8 mouse cellular contexts compared by ENCODE assay signal in genomic region chr4:155783486-155784080, GRCm38 (mm10). TPM values are rescaled to one million over a fixed set of nuclear protein-coding genes. Genes with fewer than 3 reads are reported as not detected.
A peak's percentile ranks its signal among the peaks of the same experiment; 100 is the strongest.
DNase-seq lines count a peak whose midpoint lies in the region; ATAC-seq and TF ChIP-seq lines count a peak whose summit lies in the region.

No protein-coding gene starts in this region.

- peak; percentile 34 to 51 for DNase-seq in cerebellum, adult 2 months
- DNase-seq in cerebellum, postnatal 14 days = no peak
- DNase-seq in spleen, adult 2 months (ENCODE audit: low read depth in 1 of 2, low spot score in 2 of 2) = no peak
- no peak for DNase-seq in spleen, postnatal 14 days (ENCODE audit: low spot score in 2 of 2)
- no peak for DNase-seq in limb, embryonic 14.5 days (ENCODE audit: low spot score)
- no peak for DNase-seq in left cerebral cortex, adult 9 months (ENCODE audit: low spot score in 2 of 2)
- DNase-seq in retina, postnatal 1 day = no peak

- H3K27ac ChIP-seq in cerebellum, adult 2 months (ENCODE audit: insufficient read depth, low read length) = peak overlapping the region; percentile 95
- no peak overlapping the region for H3K27ac ChIP-seq in spleen, adult 2 months (ENCODE audit: insufficient read depth, low read length)
- peak overlapping the region; percentile 70; the same call in 1 of the 2 replicates for H3K27ac ChIP-seq in limb, embryonic 14.5 days (replicated peaks; ENCODE audit: low read depth, low read length)
- peak overlapping the region; percentile 82; the same call in 1 of the 2 replicates for H3K27ac ChIP-seq in stomach, embryonic 16.5 days (ENCODE audit: low read length)

- H3K4me2 ChIP-seq in limb, embryonic 14.5 days (replicated peaks; ENCODE audit: low read depth, low read length, severe bottlenecking) = peak overlapping the region; percentile 71
- peak overlapping the region; percentile 76 for H3K4me2 ChIP-seq in stomach, embryonic 16.5 days (ENCODE audit: low read depth, low read length)

- no peaks in the 10 kb centered on the region for H3K27me3 ChIP-seq in cerebellum, adult 2 months (ENCODE audit: control insufficient read depth, insufficient read depth, low read length)
- peaks cover 2% of the 10 kb centered on the region; the same call in 1 of the 2 replicates for H3K27me3 ChIP-seq in spleen, adult 2 months (ENCODE audit: control insufficient read depth, insufficient read depth, low read length)
- H3K27me3 ChIP-seq in limb, embryonic 14.5 days (ENCODE audit: control insufficient read depth, insufficient read depth, low read length) = no peaks in the 10 kb centered on the region
- no peaks in the 10 kb centered on the region for H3K27me3 ChIP-seq in stomach, embryonic 16.5 days (ENCODE audit: control insufficient read depth, insufficient read depth, low read length)

- H3K4me1 ChIP-seq in cerebellum, adult 2 months (ENCODE audit: control insufficient read depth, insufficient read depth, low read length) = no peaks in the 10 kb centered on the region
- H3K4me1 ChIP-seq in spleen, adult 2 months (ENCODE audit: control insufficient read depth, insufficient read depth, insufficient read length) = peaks cover 4% of the 10 kb centered on the region
- H3K4me1 ChIP-seq in limb, embryonic 14.5 days (ENCODE audit: control insufficient read depth, insufficient read depth, low read length) = peaks cover 3% of the 10 kb centered on the region; the same call in 1 of the 2 replicates
- peaks cover 7% of the 10 kb centered on the region; the same call in 1 of the 2 replicates for H3K4me1 ChIP-seq in stomach, embryonic 16.5 days (ENCODE audit: control insufficient read depth, insufficient read depth, low read length)

- ATAC-seq in limb, embryonic 14.5 days (ENCODE audit: low FRiP score, low read depth) = no peak
- ATAC-seq in stomach, embryonic 16.5 days (ENCODE audit: insufficient read depth, low FRiP score) = 0 out of 2 replicates have a peak, but pooled peaks have one; percentile 12

- TF ChIP-seq CTCF in cerebellum, adult 2 months (IDR thresholded peaks at IDR 0.05; ENCODE audit: borderline replicate concordance, insufficient read depth, low read depth, low read length) = no peak
- TF ChIP-seq CTCF in spleen, adult 2 months (IDR thresholded peaks at IDR 0.05; ENCODE audit: extremely low read depth, insufficient read depth, insufficient read length, insufficient replicate concordance) = no peak

- 12% methylated on average over 16 of the region's 16 CpGs for WGBS in cerebellum, adult 2 months
- 45% methylated on average over 16 of the region's 16 CpGs for WGBS in spleen, adult 2 months
- WGBS in limb, embryonic 14.5 days = 43% methylated on average over 16 of the region's 16 CpGs
- 35% methylated on average over 16 of the region's 16 CpGs for WGBS in stomach, embryonic 16.5 days

- H3K4me3 ChIP-seq in cerebellum, adult 2 months (replicated peaks; ENCODE audit: insufficient read depth, low read depth, low read length) = peak overlapping the region; percentile 83
- peak overlapping the region; percentile 60; the same call in 1 of the 2 replicates for H3K4me3 ChIP-seq in spleen, adult 2 months (ENCODE audit: extremely low read depth, insufficient read depth, insufficient read length)
- H3K4me3 ChIP-seq in limb, embryonic 14.5 days (replicated peaks; ENCODE audit: low read length) = peak overlapping the region; percentile 59
- peak overlapping the region; percentile 68 for H3K4me3 ChIP-seq in stomach, embryonic 16.5 days (replicated peaks; ENCODE audit: low read length)

- no peaks in the 10 kb centered on the region for H3K36me3 ChIP-seq in spleen, adult 2 months (ENCODE audit: control insufficient read depth, insufficient read depth, low read length)
- no peaks in the 10 kb centered on the region for H3K36me3 ChIP-seq in limb, embryonic 14.5 days (ENCODE audit: control insufficient read depth, insufficient read depth, low read length)
- no peaks in the 10 kb centered on the region for H3K36me3 ChIP-seq in stomach, embryonic 16.5 days (ENCODE audit: control insufficient read depth, insufficient read depth, low read length)

- peak overlapping the region; percentile 82 for H3K9ac ChIP-seq in limb, embryonic 14.5 days (ENCODE audit: low read depth, low read length, severe bottlenecking)
- peak overlapping the region; percentile 92 for H3K9ac ChIP-seq in stomach, embryonic 16.5 days (ENCODE audit: low read length)

- no peaks in the 10 kb centered on the region for H3K9me3 ChIP-seq in limb, embryonic 14.5 days (ENCODE audit: control insufficient read depth, low read length)
- no peaks in the 10 kb centered on the region for H3K9me3 ChIP-seq in stomach, embryonic 16.5 days (replicated peaks; ENCODE audit: control insufficient read depth, low read length)

- TF ChIP-seq POLR2A in cerebellum, adult 2 months (IDR thresholded peaks at IDR 0.05; ENCODE audit: borderline replicate concordance, insufficient read depth, low read length) = no peak
- no peak for TF ChIP-seq POLR2A in spleen, adult 2 months (IDR thresholded peaks at IDR 0.05; ENCODE audit: low read depth, low read length)
- no peak for TF ChIP-seq POLR2A in limb, embryonic 14.5 days (IDR thresholded peaks at IDR 0.05; ENCODE audit: borderline replicate concordance, extremely low read depth, insufficient read depth, insufficient read length)

RNA-seq across cellular contexts. Expression of gene Tmem88b, which starts 2.1 kb away (rescaled TPM):
- polyA plus RNA-seq in cerebellum, adult 2 months (2012; rRNA removed) = 61.7 and 81.7 TPM in 2 replicates
- polyA plus RNA-seq in spleen, adult 2 months (2012; rRNA removed) = 0.06 and 0.16 TPM in 2 replicates
- 2.0 and 2.6 TPM in 2 replicates for polyA plus RNA-seq in limb, embryonic 14.5 days (2012; rRNA removed)
- polyA plus RNA-seq in limb, embryonic 14.5 days (2014; fragmentation: Nextera tagmentation; extraction: Ambion mirVana) = 0.48 and 0.67 TPM in 2 replicates
- polyA plus RNA-seq in stomach, embryonic 16.5 days (2015; fragmentation: Nextera tagmentation; extraction: Ambion mirVana) = 0.35 and 0.43 TPM in 2 replicates

RNA-seq across cellular contexts. Expression of gene Ankrd65, which starts 6.7 kb away (rescaled TPM):
- 0.13 and 0.16 TPM in 2 replicates for polyA plus RNA-seq in cerebellum, adult 2 months (2012; rRNA removed)
- polyA plus RNA-seq in spleen, adult 2 months (2012; rRNA removed) = 0.25 and 0.49 TPM in 2 replicates
- 0.23 TPM in 1 of 2 replicates, not detected in the other for polyA plus RNA-seq in limb, embryonic 14.5 days (2012; rRNA removed)
- not detected in 2 replicates for polyA plus RNA-seq in limb, embryonic 14.5 days (2014; fragmentation: Nextera tagmentation; extraction: Ambion mirVana)
- 0.31 and 0.35 TPM in 2 replicates for polyA plus RNA-seq in stomach, embryonic 16.5 days (2015; fragmentation: Nextera tagmentation; extraction: Ambion mirVana)

RNA-seq across cellular contexts. Expression of gene Vwa1, which starts 9.1 kb away (rescaled TPM):
- polyA plus RNA-seq in cerebellum, adult 2 months (2012; rRNA removed) = 33.8 and 35.4 TPM in 2 replicates
- 21.5 and 24.3 TPM in 2 replicates for polyA plus RNA-seq in spleen, adult 2 months (2012; rRNA removed)
- 12.4 and 14.9 TPM in 2 replicates for polyA plus RNA-seq in limb, embryonic 14.5 days (2012; rRNA removed)
- 11.9 and 13.9 TPM in 2 replicates for polyA plus RNA-seq in limb, embryonic 14.5 days (2014; fragmentation: Nextera tagmentation; extraction: Ambion mirVana)
- polyA plus RNA-seq in stomach, embryonic 16.5 days (2015; fragmentation: Nextera tagmentation; extraction: Ambion mirVana) = 34.0 and 34.4 TPM in 2 replicates

RNA-seq across cellular contexts. Expression of gene Mrpl20, which starts 19.1 kb away (rescaled TPM):
- polyA plus RNA-seq in cerebellum, adult 2 months (2012; rRNA removed) = 109 TPM in 2 replicates
- 23.3 and 31.4 TPM in 2 replicates for polyA plus RNA-seq in spleen, adult 2 months (2012; rRNA removed)
- polyA plus RNA-seq in limb, embryonic 14.5 days (2012; rRNA removed) = 72.2 and 97.5 TPM in 2 replicates
- 199 and 215 TPM in 2 replicates for polyA plus RNA-seq in limb, embryonic 14.5 days (2014; fragmentation: Nextera tagmentation; extraction: Ambion mirVana)
- polyA plus RNA-seq in stomach, embryonic 16.5 days (2015; fragmentation: Nextera tagmentation; extraction: Ambion mirVana) = 191 and 199 TPM in 2 replicates

RNA-seq across cellular contexts. Expression of gene Atad3a, which starts 22.7 kb away (rescaled TPM):
- 114 and 123 TPM in 2 replicates for polyA plus RNA-seq in cerebellum, adult 2 months (2012; rRNA removed)
- polyA plus RNA-seq in spleen, adult 2 months (2012; rRNA removed) = 59.9 and 91.6 TPM in 2 replicates
- polyA plus RNA-seq in limb, embryonic 14.5 days (2012; rRNA removed) = 117 and 135 TPM in 2 replicates
- polyA plus RNA-seq in limb, embryonic 14.5 days (2014; fragmentation: Nextera tagmentation; extraction: Ambion mirVana) = 84.8 and 85.2 TPM in 2 replicates
- polyA plus RNA-seq in stomach, embryonic 16.5 days (2015; fragmentation: Nextera tagmentation; extraction: Ambion mirVana) = 99.0 and 101 TPM in 2 replicates

Comparison
In these comparisons a context has a peak if more than half of its experiments do, and no peak if none do; other contexts are left out.
1. DNase-seq: peak in cerebellum, adult 2 months (2 of 2); none in cerebellum, postnatal 14 days (0 of 2), spleen, adult 2 months (0 of 2), spleen, postnatal 14 days (0 of 2), limb, embryonic 14.5 days (single experiment), left cerebral cortex, adult 9 months (0 of 2) and retina, postnatal 1 day (single experiment).
2. RNA of gene Tmem88b, which starts 2.1 kb away (polyA plus RNA-seq): 61.7 to 81.7 TPM in cerebellum, adult 2 months; 0.48 to 2.6 TPM in limb, embryonic 14.5 days, 0.35 to 0.43 TPM in stomach, embryonic 16.5 days and 0.06 to 0.16 TPM in spleen, adult 2 months; every median in the first group is over 10 times any median in the second.
3. Peak in every context shown above with its lines, with median percentiles within 50 percentile points of each other: H3K4me3 ChIP-seq.